Mouse (Mus musculus) neural tube, embryonic 11.5 days (tissue): Measurements from ENCODE around the gene Nop9. TPM values are rescaled to one million over a fixed set of nuclear protein-coding genes. Genes with fewer than 3 reads are reported as not detected.

ENCODE experiments used
- ATAC-seq: fragments of 200-750 bp; cut with Nextera tagmentation; 2 replicates; pipeline ENCODE4 v1.8.0; 2017; ENCODE audit warnings: moderate number of reproducible peaks, mild to moderate bottlenecking, moderate TSS enrichment, moderate library complexity; ENCODE audit not compliant: insufficient read depth, low FRiP score, low TSS enrichment
- DNase-seq: peaks from one replicate; pipeline ENCODE4 v3.0.0-alpha.2; 2015; ENCODE audit warnings: low spot score
- H3K27ac ChIP-seq: fragments of 300-500 bp; sonication (generic); 2 replicates; pipeline ENCODE4 v1.5.1; 2014; ENCODE audit warnings: low read depth, mild to moderate bottlenecking, low read length
- H3K27me3 ChIP-seq: fragments of 300-500 bp; sonication (generic); 2 replicates; pipeline ENCODE4 v1.6.1; 2014; ENCODE audit warnings: mild to moderate bottlenecking, low read length, mixed read lengths; ENCODE audit not compliant: control insufficient read depth, insufficient read depth
- H3K36me3 ChIP-seq: fragments of 300-500 bp; sonication (generic); 2 replicates; pipeline ENCODE4 v1.6.1; 2014; ENCODE audit warnings: mild to moderate bottlenecking, low read length, moderate library complexity, mixed read lengths; ENCODE audit not compliant: control insufficient read depth, insufficient read depth
- H3K4me1 ChIP-seq: fragments of 300-500 bp; sonication (generic); 2 replicates; pipeline ENCODE4 v1.6.1; 2014; ENCODE audit warnings: low read length, mixed read lengths; ENCODE audit not compliant: control insufficient read depth, insufficient read depth
- H3K4me2 ChIP-seq: fragments of 300-500 bp; sonication (generic); 2 replicates; pipeline ENCODE4 v1.6.1; 2014; ENCODE audit warnings: low read depth, mild to moderate bottlenecking, moderate library complexity
- H3K4me3 ChIP-seq: fragments of 300-500 bp; sonication (generic); 2 replicates; pipeline ENCODE4 v1.5.1; 2014; ENCODE audit warnings: low read depth, low read length
- H3K9ac ChIP-seq: fragments of 300-500 bp; sonication (generic); 2 replicates; pipeline ENCODE4 v1.6.1; 2014; ENCODE audit warnings: mild to moderate bottlenecking, low read length
- H3K9me3 ChIP-seq: fragments of 300-500 bp; sonication (generic); 2 replicates; pipeline ENCODE4 v1.6.1; 2016; ENCODE audit warnings: low read length; ENCODE audit not compliant: control insufficient read depth
- whole genome bisulfite sequencing: fragments of 180-500 bp; shearing (Covaris S2); extraction: QIAGEN DNeasy Blood & Tissue Kit; methylation state at CpG from one replicate; pipeline ENCODE4 v1.1.7; 2014; 5-methylcytosine and 5-hydroxymethylcytosine counted together
- polyA plus RNA-seq: library from polyadenylated mRNA; unstranded; fragments of >200 nt; fragmentation: Nextera tagmentation; extraction: Ambion mirVana; gene quantifications from 2 replicates; pipeline ENCODE4 v1.2.1, GENCODE M21; 2014

The Nop9 gene
- polyA plus RNA-seq, 1 experiment from 2014 or later: 53.8 TPM

GRCm38 (mm10) chr14:55769087-55769703 is 23.7 kb downstream of the Nop9 start:
- WGBS: 77% methylated on average over 16 of the region's 16 CpGs
- no peak for DNase-seq

GRCm38 (mm10) chr14:55776711-55777110 is 31.2 kb downstream of the Nop9 start:
- ATAC-seq (no peak), DNase-seq (no peak)
- WGBS: 70% methylated on average over 7 of the region's 7 CpGs
- peaks cover 5% of the 10 kb centered on the region; the same call in 1 of the 2 replicates for H3K4me1 ChIP-seq
- no peak overlapping the region for H3K9ac ChIP-seq
- H3K4me3 ChIP-seq: no peak overlapping the region
- H3K27ac ChIP-seq: no peak overlapping the region
- no peak overlapping the region for H3K4me2 ChIP-seq
- peaks cover 4% of the 10 kb centered on the region; the same call in 1 of the 2 replicates for H3K27me3 ChIP-seq
- no peaks in the 10 kb centered on the region for H3K9me3 ChIP-seq
- no peaks in the 10 kb centered on the region for H3K36me3 ChIP-seq

More at GRCm38 (mm10) chr14:55769087-55769703, 23.7 kb downstream of the Nop9 start:
- Histone ChIP-seq H3K4me1 (0 out of 2 replicates have a peak, but pooled peaks cover 4% of the 10 kb centered on the region), H3K36me3 (no peaks in the 10 kb centered on the region), H3K27ac (no peak overlapping the region), H3K4me3 (no peak overlapping the region), H3K9me3 (no peaks in the 10 kb centered on the region), H3K27me3 (peaks cover 31% of the 10 kb centered on the region), H3K4me2 (no peak overlapping the region), H3K9ac (no peak overlapping the region)
- ATAC-seq: no peak

GRCm38 (mm10) chr14:55777176-55777575 is 31.7 kb downstream of the Nop9 start:
- Histone ChIP-seq H3K4me1 (peaks cover 5% of the 10 kb centered on the region; the same call in 1 of the 2 replicates), H3K27ac (no peak overlapping the region), H3K9me3 (no peaks in the 10 kb centered on the region), H3K27me3 (peaks cover 8% of the 10 kb centered on the region), H3K9ac (no peak overlapping the region), H3K4me3 (no peak overlapping the region), H3K36me3 (no peaks in the 10 kb centered on the region), H3K4me2 (no peak overlapping the region)
- whole genome bisulfite sequencing: 55% methylated on average over 3 of the region's 3 CpGs
- DNase-seq: no peak
- ATAC-seq: no peak

- ATAC-seq (no peak), DNase-seq (no peak)
- Histone ChIP-seq H3K4me2 (no peak overlapping the region), H3K4me3 (no peak overlapping the region), H3K9me3 (no peaks in the 10 kb centered on the region), H3K36me3 (no peaks in the 10 kb centered on the region), H3K27me3 (peaks cover 15% of the 10 kb centered on the region), H3K27ac (no peak overlapping the region), H3K4me1 (peaks cover 5% of the 10 kb centered on the region; the same call in 1 of the 2 replicates), H3K9ac (no peak overlapping the region)
- WGBS: 91% methylated on average over 11 of the region's 11 CpGs
Measured at GRCm38 (mm10) chr14:55777806-55778205, 32.3 kb downstream of the Nop9 start.

DNA sequence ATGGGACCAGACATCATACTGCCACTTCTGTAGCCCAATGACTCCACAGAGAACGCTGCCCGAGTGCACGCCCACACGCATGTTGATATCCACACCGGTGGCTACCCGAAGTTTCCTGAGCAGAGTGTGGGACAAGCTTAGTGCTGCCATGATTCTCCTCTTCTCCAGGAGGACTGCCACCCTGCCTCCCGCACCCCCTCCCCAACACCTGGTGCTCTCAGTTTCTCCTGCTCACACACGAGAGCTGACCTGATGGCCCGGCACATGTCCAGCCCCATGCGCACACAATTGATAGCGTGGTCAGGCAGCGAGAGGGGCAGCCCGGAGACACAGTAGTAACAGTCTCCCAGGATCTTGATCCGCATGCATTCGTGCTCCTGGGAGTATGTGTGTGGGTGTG is 33.2 kb downstream of the Nop9 start:
- WGBS: 91% methylated on average over 15 of the region's 15 CpGs
- peaks cover 23% of the 10 kb centered on the region for H3K27me3 ChIP-seq

DNA sequence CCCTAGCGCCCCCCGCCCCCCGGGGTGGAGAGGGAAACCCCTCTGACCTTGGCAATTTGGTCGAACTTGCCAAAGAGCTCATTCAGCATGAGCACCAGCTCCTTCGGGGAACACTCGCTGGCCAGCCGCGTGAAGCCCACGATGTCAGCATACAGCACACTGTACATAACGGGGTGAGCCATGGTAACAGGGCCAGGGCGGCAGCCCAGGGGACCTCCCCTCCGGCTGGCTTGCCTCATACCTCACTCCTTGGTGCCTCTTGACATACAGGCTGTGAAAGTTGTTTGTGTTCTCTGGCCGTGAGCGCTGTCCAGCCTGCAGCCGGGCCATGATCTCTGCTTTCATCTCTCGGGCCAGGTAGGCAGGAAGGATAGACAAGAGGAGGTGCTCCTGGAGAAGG is 34.2 kb downstream of the Nop9 start:
- Histone ChIP-seq H3K4me2 (no peak overlapping the region), H3K9me3 (no peaks in the 10 kb centered on the region), H3K27me3 (peaks cover 33% of the 10 kb centered on the region), H3K4me1 (peaks cover 5% of the 10 kb centered on the region; the same call in 1 of the 2 replicates), H3K9ac (no peak overlapping the region), H3K4me3 (no peak overlapping the region), H3K27ac (no peak overlapping the region), H3K36me3 (no peaks in the 10 kb centered on the region)
- no peak for DNase-seq
- 71% methylated on average over 16 of the region's 16 CpGs for WGBS
- no peak for ATAC-seq

More for the DNA sequence above, 33.2 kb downstream of the Nop9 start:
- H3K4me3 ChIP-seq: no peak overlapping the region
- ATAC-seq: no peak
- no peaks in the 10 kb centered on the region for H3K9me3 ChIP-seq
- H3K9ac ChIP-seq: no peak overlapping the region
- no peak overlapping the region for H3K4me2 ChIP-seq
- H3K27ac ChIP-seq: no peak overlapping the region
- no peak for DNase-seq
- no peaks in the 10 kb centered on the region for H3K36me3 ChIP-seq
- peaks cover 5% of the 10 kb centered on the region; the same call in 1 of the 2 replicates for H3K4me1 ChIP-seq

DNA sequence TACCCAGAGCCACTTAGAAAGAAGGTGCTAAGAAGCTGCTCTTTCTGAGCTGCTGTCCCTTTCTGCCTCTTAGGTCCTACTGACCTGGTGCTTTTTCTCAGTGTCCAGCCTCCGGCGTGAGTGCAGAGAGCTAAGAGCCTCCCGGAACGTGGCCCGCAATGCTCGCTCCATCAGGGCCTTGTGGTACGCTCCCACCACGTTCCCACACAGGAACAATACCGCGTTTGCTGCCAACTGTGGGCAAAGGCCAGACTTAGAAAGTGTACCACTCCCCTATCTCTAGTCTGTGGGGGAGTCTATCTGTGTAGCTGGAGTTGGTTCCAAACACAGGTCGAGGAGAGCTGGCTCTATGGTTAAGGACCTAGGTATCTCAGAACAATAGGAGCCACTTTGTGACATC is 35.2 kb downstream of the Nop9 start:
- H3K36me3 ChIP-seq: no peaks in the 10 kb centered on the region
- no peak overlapping the region for H3K27ac ChIP-seq

DNA sequence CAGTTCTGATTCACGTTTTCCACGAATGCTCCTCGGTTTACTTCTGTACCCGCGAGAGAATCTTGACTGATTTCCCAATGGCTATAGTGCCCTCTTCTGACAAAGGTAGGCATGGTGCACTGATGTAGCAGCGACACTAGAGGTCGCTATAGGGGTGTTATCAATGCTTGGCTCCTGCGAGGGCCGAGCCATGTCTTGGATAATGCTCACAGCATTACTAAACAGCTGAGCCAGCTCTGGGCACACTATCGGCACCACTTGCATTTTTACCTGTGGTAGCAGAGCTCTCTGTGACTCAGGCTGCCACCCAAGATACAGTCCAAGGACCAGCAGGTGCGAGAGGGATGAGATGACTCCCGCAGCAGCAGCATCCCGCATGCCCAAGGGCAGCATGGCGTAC is 35.8 kb downstream of the Nop9 start:
- Histone ChIP-seq H3K9ac (0 out of 2 replicates have a peak overlapping the region, but pooled peaks have one; percentile 11), H3K27me3 (peaks cover 44% of the 10 kb centered on the region), H3K4me3 (no peak overlapping the region), H3K9me3 (no peaks in the 10 kb centered on the region), H3K4me2 (peak overlapping the region; percentile 23), H3K27ac (no peak overlapping the region), H3K36me3 (no peaks in the 10 kb centered on the region), H3K4me1 (peaks cover 5% of the 10 kb centered on the region; the same call in 1 of the 2 replicates)
- DNase-seq: peak; percentile 73
- WGBS: 17% methylated on average over 14 of the region's 14 CpGs
- ATAC-seq: no peak; the same call in 1 of the 2 replicates

More for the DNA sequence above, 35.2 kb downstream of the Nop9 start:
- no peak for DNase-seq
- Histone ChIP-seq H3K4me2 (no peak overlapping the region), H3K27me3 (peaks cover 43% of the 10 kb centered on the region), H3K4me1 (peaks cover 5% of the 10 kb centered on the region; the same call in 1 of the 2 replicates), H3K9ac (no peak overlapping the region), H3K9me3 (no peaks in the 10 kb centered on the region), H3K4me3 (no peak overlapping the region)
- WGBS: 82% methylated on average over 11 of the region's 11 CpGs
- no peak for ATAC-seq

- Histone ChIP-seq H3K9me3 (no peaks in the 10 kb centered on the region), H3K27me3 (peaks cover 50% of the 10 kb centered on the region), H3K4me2 (peak overlapping the region; percentile 39), H3K9ac (no peak overlapping the region), H3K36me3 (no peaks in the 10 kb centered on the region), H3K4me3 (no peak overlapping the region), H3K4me1 (peaks cover 5% of the 10 kb centered on the region; the same call in 1 of the 2 replicates), H3K27ac (no peak overlapping the region)
- no peak for ATAC-seq
- no peak for DNase-seq
- WGBS: 47% methylated on average over 9 of the region's 9 CpGs
Measured at GRCm38 (mm10) chr14:55782361-55782960, 37.0 kb downstream of the Nop9 start.
